ENCODE assay signal across 8 mouse cellular contexts in genomic region chr15:8568286-8568644, GRCm38 (mm10). TPM values are rescaled to one million over a fixed set of nuclear protein-coding genes. Genes with fewer than 3 reads are reported as not detected.
DNase-seq lines count a peak whose midpoint lies in the region; ATAC-seq and TF ChIP-seq lines count a peak whose summit lies in the region.

No protein-coding gene starts in this region.

- H3K27me3 ChIP-seq in kidney, embryonic 16.5 days (ENCODE audit: insufficient read depth, low read length) = no peaks in the 10 kb centered on the region
- H3K27me3 ChIP-seq in midbrain, postnatal 0 days (ENCODE audit: insufficient read depth, low read length) = no peaks in the 10 kb centered on the region

- WGBS in kidney, embryonic 16.5 days = 3% methylated on average over 7 of the region's 7 CpGs
- WGBS in midbrain, postnatal 0 days = 3% methylated on average over 7 of the region's 7 CpGs

- H3K4me2 ChIP-seq in kidney, embryonic 16.5 days (replicated peaks; ENCODE audit: low read depth, low read length) = peak overlapping the region; percentile 88
- H3K4me2 ChIP-seq in midbrain, postnatal 0 days (ENCODE audit: low read depth, low read length, poor library complexity, severe bottlenecking) = peak overlapping the region; percentile 95

- DNase-seq in cerebellum, adult 11 months = peak; percentile 11
- DNase-seq in cerebellum, adult 8-10 months = no peak
- peak; percentile 32 for DNase-seq in retina, embryonic 14.5 days (ENCODE audit: low spot score)
- DNase-seq in retina, postnatal 1 day = no peak
- DNase-seq in midbrain, postnatal 0 days (ENCODE audit: low spot score) = no peak
- DNase-seq in layer of hippocampus, adult 11-12 months (ENCODE audit: low spot score) = no peak
- DNase-seq in gastrocnemius, postnatal 10 days = no peak

- ATAC-seq in kidney, embryonic 16.5 days (ENCODE audit: low FRiP score, low TSS enrichment) = peak; percentile 65; the same call in 1 of the 2 replicates
- no peak; the same call in none of the 2 replicates for ATAC-seq in midbrain, postnatal 0 days (ENCODE audit: low FRiP score)

- H3K4me3 ChIP-seq in kidney, embryonic 16.5 days (ENCODE audit: low read length) = peak overlapping the region; percentile 48
- H3K4me3 ChIP-seq in midbrain, postnatal 0 days (ENCODE audit: low read depth, low read length) = peak overlapping the region; percentile 63

- H3K36me3 ChIP-seq in kidney, embryonic 16.5 days (ENCODE audit: insufficient read depth, low read length) = no peaks in the 10 kb centered on the region
- H3K36me3 ChIP-seq in midbrain, postnatal 0 days (ENCODE audit: insufficient read depth, low read length) = no peaks in the 10 kb centered on the region

- peak overlapping the region; percentile 62 for H3K27ac ChIP-seq in kidney, embryonic 16.5 days (ENCODE audit: low read length)
- H3K27ac ChIP-seq in midbrain, postnatal 0 days (ENCODE audit: low read depth, low read length) = no peak overlapping the region

- peaks cover 11% of the 10 kb centered on the region; the same call in 1 of the 2 replicates for H3K4me1 ChIP-seq in kidney, embryonic 16.5 days (ENCODE audit: insufficient read depth, low read length)
- peaks cover 7% of the 10 kb centered on the region; the same call in 1 of the 2 replicates for H3K4me1 ChIP-seq in midbrain, postnatal 0 days (ENCODE audit: insufficient read depth, low read length)

- no peaks in the 10 kb centered on the region for H3K9me3 ChIP-seq in kidney, embryonic 16.5 days (ENCODE audit: low read length)
- H3K9me3 ChIP-seq in midbrain, postnatal 0 days (ENCODE audit: low read length) = no peaks in the 10 kb centered on the region

- H3K9ac ChIP-seq in kidney, embryonic 16.5 days (replicated peaks; ENCODE audit: low read length) = peak overlapping the region; percentile 59
- H3K9ac ChIP-seq in midbrain, postnatal 0 days (replicated peaks; ENCODE audit: low read length, poor library complexity, severe bottlenecking) = 0 out of 2 replicates have a peak overlapping the region, but pooled peaks have one; percentile 39

- TF ChIP-seq CTCF in midbrain, postnatal 0 days (IDR thresholded peaks at IDR 0.05) = no peak

RNA-seq across cellular contexts. Expression of gene Gm2310, which starts 48.5 kb away (rescaled TPM):
- polyA plus RNA-seq in kidney, embryonic 16.5 days (2015; fragmentation: Nextera tagmentation; extraction: Ambion mirVana) = not detected in 2 replicates
- not detected in 2 replicates for total RNA-seq in midbrain, postnatal 0 days (2014; rRNA removed)
- not detected in 2 replicates for polyA plus RNA-seq in midbrain, postnatal 0 days (2015; fragmentation: Nextera tagmentation; extraction: Ambion mirVana)
- not detected for total RNA-seq in gastrocnemius, postnatal 10 days (2021)

Comparison
In these comparisons a context has a peak if more than half of its experiments do, and no peak if none do; other contexts are left out.
1. DNase-seq: peak in cerebellum, adult 11 months (single experiment) and retina, embryonic 14.5 days (single experiment); none in cerebellum, adult 8-10 months (single experiment), retina, postnatal 1 day (single experiment), midbrain, postnatal 0 days (single experiment), layer of hippocampus, adult 11-12 months (single experiment) and gastrocnemius, postnatal 10 days (single experiment).